Mouse (Mus musculus): ENCODE measurements around the gene Gm17268. TPM values are rescaled to one million over a fixed set of nuclear protein-coding genes. Genes with fewer than 3 reads are reported as not detected.

Gene Gm17268
- polyA plus RNA-seq, 2 experiments: not detected

DNA sequence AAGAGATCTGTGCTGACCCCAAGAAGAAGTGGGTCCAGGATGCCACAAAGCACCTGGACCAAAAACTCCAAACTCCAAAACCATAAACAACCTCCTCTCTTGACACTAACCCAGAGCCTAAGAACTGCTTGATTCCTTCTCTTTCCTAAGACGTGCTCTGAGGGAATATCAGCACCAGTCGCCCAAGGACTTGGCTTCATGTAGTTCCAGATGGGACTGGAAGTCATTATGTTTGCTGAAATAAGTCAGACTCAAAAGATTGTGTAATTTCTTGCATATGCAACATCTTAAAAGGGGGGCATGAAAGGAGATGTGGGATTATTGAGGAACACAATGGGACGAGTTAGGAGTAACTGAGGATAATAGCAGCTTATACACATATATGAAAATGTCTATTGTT, 23.9 kb upstream of the Gm17268 start:
- H3K36me3 ChIP-seq (ENCODE audit: control insufficient read depth, insufficient read depth, low read length): no peaks in the 10 kb centered on the region
- no peaks in the 10 kb centered on the region for H3K9me3 ChIP-seq (ENCODE audit: control insufficient read depth, low read length)
- H3K4me1 ChIP-seq (ENCODE audit: control insufficient read depth, insufficient read depth, low read length): no peaks in the 10 kb centered on the region
- no peak for DNase-seq (ENCODE audit: low spot score)
- ATAC-seq (ENCODE audit: low FRiP score, low read depth): no peak
- no peak overlapping the region for H3K4me3 ChIP-seq (replicated peaks; ENCODE audit: low read length)
- H3K27ac ChIP-seq (replicated peaks; ENCODE audit: low read depth, low read length): no peak overlapping the region
- no peak overlapping the region for H3K4me2 ChIP-seq (replicated peaks; ENCODE audit: low read depth, low read length, severe bottlenecking)
- WGBS: 57% methylated on average over 3 of the region's 3 CpGs
- no peak for TF ChIP-seq POLR2A (IDR thresholded peaks at IDR 0.05; ENCODE audit: borderline replicate concordance, extremely low read depth, insufficient read depth, insufficient read length)
- H3K9ac ChIP-seq (ENCODE audit: low read depth, low read length, severe bottlenecking): no peak overlapping the region
- H3K27me3 ChIP-seq (ENCODE audit: control insufficient read depth, insufficient read depth, low read length): no peaks in the 10 kb centered on the region

DNA sequence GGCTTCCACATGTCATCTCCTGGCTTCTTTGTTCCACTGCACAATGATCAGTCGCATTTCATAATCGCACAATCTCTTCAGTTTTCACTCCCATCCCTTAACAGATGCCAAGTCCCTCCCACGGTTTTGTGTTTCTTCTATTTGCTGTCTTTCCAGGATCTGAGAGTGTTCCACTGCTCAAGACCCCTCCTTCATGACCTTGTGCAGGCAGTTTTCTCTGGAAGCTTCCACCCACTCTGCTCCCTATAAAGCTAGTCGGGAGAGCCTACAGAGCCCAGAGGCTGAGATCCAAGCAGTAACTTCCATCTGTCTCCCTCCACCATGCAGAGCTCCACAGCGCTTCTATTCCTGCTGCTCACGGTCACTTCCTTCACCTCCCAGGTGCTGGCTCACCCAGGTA, 19.3 kb upstream of the Gm17268 start, which contains the start of gene Ccl11:
Gene Ccl11 (plus strand): TSS at position 178 of the 400 bp plus-strand sequence.
- H3K9ac ChIP-seq (ENCODE audit: low read depth, low read length, severe bottlenecking): no peak within 1 kb of the TSS
- no peak within 1 kb of the TSS for H3K27ac ChIP-seq (replicated peaks; ENCODE audit: low read depth, low read length)
- no peak within 1 kb of the TSS for H3K4me2 ChIP-seq (replicated peaks; ENCODE audit: low read depth, low read length, severe bottlenecking)
- H3K36me3 ChIP-seq (ENCODE audit: control insufficient read depth, insufficient read depth, low read length): no peaks in the 10 kb centered on the region
- ATAC-seq (ENCODE audit: low FRiP score, low read depth): no peak
- H3K4me3 ChIP-seq (replicated peaks; ENCODE audit: low read length): no peak within 1 kb of the TSS
- 75% methylated on average over 6 of the region's 6 CpGs for WGBS
- no peaks in the 10 kb centered on the region for H3K9me3 ChIP-seq (ENCODE audit: control insufficient read depth, low read length)
- no peaks in the 10 kb centered on the region for H3K4me1 ChIP-seq (ENCODE audit: control insufficient read depth, insufficient read depth, low read length)
- no peak for DNase-seq (ENCODE audit: low spot score)
- H3K27me3 ChIP-seq (ENCODE audit: control insufficient read depth, insufficient read depth, low read length): no peaks in the 10 kb centered on the region
- TF ChIP-seq POLR2A (IDR thresholded peaks at IDR 0.05; ENCODE audit: borderline replicate concordance, extremely low read depth, insufficient read depth, insufficient read length): no peak

DNA sequence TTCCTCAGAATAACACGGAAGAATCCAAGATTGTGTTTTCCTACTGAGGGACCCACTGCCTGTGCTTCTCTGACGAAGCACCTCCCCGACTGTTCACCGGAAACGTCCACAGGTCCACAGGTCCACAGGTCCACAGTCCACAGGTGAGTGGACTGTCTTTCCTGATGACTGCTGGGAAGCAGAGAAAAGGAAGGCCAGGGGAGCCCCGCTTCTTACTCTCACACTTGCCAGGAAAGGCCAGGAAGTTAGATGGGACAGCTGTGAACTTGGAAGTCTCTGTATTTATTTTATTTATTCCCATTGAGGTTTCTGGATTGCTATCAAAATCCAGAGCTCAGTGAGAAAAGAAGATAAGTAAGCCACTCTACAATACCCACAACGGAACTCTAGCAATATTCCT, 15.5 kb upstream of the Gm17268 start:
- Histone ChIP-seq H3K27ac (replicated peaks; ENCODE audit: low read depth, low read length) (no peak overlapping the region), H3K4me1 (ENCODE audit: control insufficient read depth, insufficient read depth, low read length) (no peaks in the 10 kb centered on the region), H3K9me3 (ENCODE audit: control insufficient read depth, low read length) (no peaks in the 10 kb centered on the region), H3K4me2 (replicated peaks; ENCODE audit: low read depth, low read length, severe bottlenecking) (no peak overlapping the region), H3K9ac (ENCODE audit: low read depth, low read length, severe bottlenecking) (no peak overlapping the region), H3K27me3 (ENCODE audit: control insufficient read depth, insufficient read depth, low read length) (no peaks in the 10 kb centered on the region), H3K4me3 (replicated peaks; ENCODE audit: low read length) (no peak overlapping the region), H3K36me3 (ENCODE audit: control insufficient read depth, insufficient read depth, low read length) (no peaks in the 10 kb centered on the region)
- DNase-seq (ENCODE audit: low spot score) (no peak), ATAC-seq (ENCODE audit: low FRiP score, low read depth) (no peak)
- no peak for TF ChIP-seq POLR2A (IDR thresholded peaks at IDR 0.05; ENCODE audit: borderline replicate concordance, extremely low read depth, insufficient read depth, insufficient read length)
- whole genome bisulfite sequencing: 90% methylated on average over 7 of the region's 7 CpGs

DNA sequence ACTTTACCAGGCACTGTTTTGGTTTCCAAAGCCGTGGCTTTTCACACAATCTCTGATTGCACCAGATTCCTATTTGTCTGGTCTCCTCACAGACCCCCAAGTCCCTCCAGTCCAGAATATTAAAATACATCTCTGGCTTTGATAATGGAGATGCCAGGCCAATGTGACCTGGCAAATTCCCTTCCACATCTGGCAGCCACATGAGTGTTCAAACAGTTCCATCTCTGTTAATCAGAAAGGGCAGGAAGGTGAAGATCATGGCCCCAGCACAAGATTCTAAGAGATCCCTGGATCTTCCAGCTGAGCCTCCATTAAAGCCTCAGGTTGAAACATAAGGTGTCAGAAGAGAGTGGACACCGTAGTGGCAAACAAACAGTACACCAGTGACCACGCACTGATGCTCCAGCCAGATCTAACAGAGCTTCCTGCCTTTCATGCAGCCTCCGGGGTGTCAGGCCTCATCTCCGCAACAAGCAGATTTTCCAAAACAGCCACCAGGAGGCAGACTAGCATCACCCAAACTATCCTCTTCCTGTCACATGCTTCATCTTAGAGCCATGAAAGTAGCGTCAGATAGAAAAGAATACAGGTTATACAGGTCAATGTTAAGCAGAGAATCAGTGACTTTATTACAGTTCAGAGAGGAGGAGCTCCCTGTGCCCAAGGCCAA, 9.5 kb upstream of the Gm17268 start:
- Histone ChIP-seq H3K4me1 (ENCODE audit: control insufficient read depth, insufficient read depth, low read length) (peaks cover 3% of the 10 kb centered on the region; the same call in 1 of the 2 replicates), H3K27ac (replicated peaks; ENCODE audit: low read depth, low read length) (no peak overlapping the region), H3K9me3 (ENCODE audit: control insufficient read depth, low read length) (no peaks in the 10 kb centered on the region), H3K36me3 (ENCODE audit: control insufficient read depth, insufficient read depth, low read length) (no peaks in the 10 kb centered on the region), H3K4me3 (replicated peaks; ENCODE audit: low read length) (no peak overlapping the region), H3K27me3 (ENCODE audit: control insufficient read depth, insufficient read depth, low read length) (no peaks in the 10 kb centered on the region), H3K4me2 (replicated peaks; ENCODE audit: low read depth, low read length, severe bottlenecking) (no peak overlapping the region), H3K9ac (ENCODE audit: low read depth, low read length, severe bottlenecking) (no peak overlapping the region)
- TF ChIP-seq POLR2A (IDR thresholded peaks at IDR 0.05; ENCODE audit: borderline replicate concordance, extremely low read depth, insufficient read depth, insufficient read length): no peak
- DNase-seq (ENCODE audit: low spot score) (peak; percentile 57), ATAC-seq (ENCODE audit: low FRiP score, low read depth) (no peak)
- WGBS: 29% methylated on average over 6 of the region's 6 CpGs

DNA sequence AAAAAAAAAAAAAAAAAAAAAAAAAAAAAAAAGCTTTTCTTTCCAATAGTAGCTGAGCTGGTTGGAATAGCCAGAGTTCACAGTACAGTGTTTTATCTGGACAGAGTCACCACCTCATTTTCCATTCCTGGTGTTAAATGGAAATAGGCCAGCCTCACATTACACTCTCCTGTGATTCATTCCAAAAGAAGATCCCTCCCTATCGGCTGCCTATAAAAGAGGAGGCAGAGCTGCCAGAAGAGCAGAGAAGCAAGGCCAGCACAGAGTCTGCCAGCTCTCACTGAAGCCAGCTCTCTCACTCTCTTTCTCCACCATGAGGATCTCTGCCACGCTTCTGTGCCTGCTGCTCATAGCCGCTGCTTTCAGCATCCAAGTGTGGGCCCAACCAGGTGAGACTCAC, 7.1 kb upstream of the Gm17268 start, which contains the start of gene Ccl7:
Gene Ccl7 (plus strand): TSS at position 242 of the 400 bp plus-strand sequence.
- Histone ChIP-seq H3K4me2 (replicated peaks; ENCODE audit: low read depth, low read length, severe bottlenecking) (no peak within 1 kb of the TSS), H3K27me3 (ENCODE audit: control insufficient read depth, insufficient read depth, low read length) (no peaks in the 10 kb centered on the region), H3K9ac (ENCODE audit: low read depth, low read length, severe bottlenecking) (no peak within 1 kb of the TSS), H3K27ac (replicated peaks; ENCODE audit: low read depth, low read length) (no peak within 1 kb of the TSS), H3K4me3 (replicated peaks; ENCODE audit: low read length) (no peak within 1 kb of the TSS), H3K36me3 (ENCODE audit: control insufficient read depth, insufficient read depth, low read length) (no peaks in the 10 kb centered on the region), H3K4me1 (ENCODE audit: control insufficient read depth, insufficient read depth, low read length) (peaks cover 3% of the 10 kb centered on the region; the same call in 1 of the 2 replicates), H3K9me3 (ENCODE audit: control insufficient read depth, low read length) (no peaks in the 10 kb centered on the region)
- 59% methylated on average over 3 of the region's 3 CpGs for WGBS
- TF ChIP-seq POLR2A (IDR thresholded peaks at IDR 0.05; ENCODE audit: borderline replicate concordance, extremely low read depth, insufficient read depth, insufficient read length): no peak
- ATAC-seq (ENCODE audit: low FRiP score, low read depth) (no peak), DNase-seq (ENCODE audit: low spot score) (peak; percentile 39)

Data from limb, embryonic 14.5 days (tissue).